ENCODE assay signal across 21 mouse cellular contexts in genomic region chr1:81132007-81132712, GRCm38 (mm10). TPM values are rescaled to one million over a fixed set of nuclear protein-coding genes. Genes with fewer than 3 reads are reported as not detected.
A peak's percentile ranks its signal among the peaks of the same experiment; 100 is the strongest.
DNase-seq lines count a peak whose midpoint lies in the region; ATAC-seq and TF ChIP-seq lines count a peak whose summit lies in the region.
"Had no signal": no experiment of that assay in that cellular context is flagged by ENCODE, and none has a peak within 500 bp of the region (broad histone marks: within the 10 kb centered on the region; RNA-seq: fewer than 3 reads in every experiment).

No protein-coding gene starts in this region.

- H3K4me3 ChIP-seq in forebrain, embryonic 13.5 days = no peak overlapping the region
- no peak overlapping the region for H3K4me3 ChIP-seq in forebrain, embryonic 12.5 days (replicated peaks)
- H3K4me3 ChIP-seq in midbrain, postnatal 0 days (ENCODE audit: low read depth, low read length) = no peak overlapping the region
- H3K4me3 ChIP-seq in midbrain, embryonic 13.5 days (replicated peaks) = no peak overlapping the region
- H3K4me3 ChIP-seq: embryonic facial prominence, embryonic 13.5 days; heart, adult 2 months; heart, embryonic 15.5 days; intestine, embryonic 15.5 days had no signal

- H3K4me2 ChIP-seq in forebrain, embryonic 13.5 days = no peak overlapping the region
- no peak overlapping the region for H3K4me2 ChIP-seq in forebrain, embryonic 12.5 days
- no peak overlapping the region for H3K4me2 ChIP-seq in midbrain, postnatal 0 days (ENCODE audit: low read depth, low read length, poor library complexity, severe bottlenecking)
- H3K4me2 ChIP-seq in midbrain, embryonic 13.5 days (replicated peaks) = no peak overlapping the region
- H3K4me2 ChIP-seq: embryonic facial prominence, embryonic 13.5 days; heart, embryonic 15.5 days; intestine, embryonic 15.5 days; liver, embryonic 11.5 days had no signal

- H3K4me1 ChIP-seq in forebrain, embryonic 13.5 days = peaks cover 3% of the 10 kb centered on the region; the same call in 1 of the 2 replicates
- H3K4me1 ChIP-seq in forebrain, embryonic 12.5 days = no peaks in the 10 kb centered on the region
- H3K4me1 ChIP-seq in midbrain, postnatal 0 days (ENCODE audit: insufficient read depth, low read length) = no peaks in the 10 kb centered on the region
- no peaks in the 10 kb centered on the region for H3K4me1 ChIP-seq in midbrain, embryonic 13.5 days (replicated peaks)
- H3K4me1 ChIP-seq: embryonic facial prominence, embryonic 13.5 days; heart, embryonic 15.5 days; intestine, embryonic 15.5 days had no signal

- ATAC-seq in forebrain, embryonic 13.5 days = peak; percentile 51; the same call in 1 of the 2 replicates
- no peak for ATAC-seq in forebrain, embryonic 12.5 days (ENCODE audit: low FRiP score)
- no peak for ATAC-seq in midbrain, postnatal 0 days (ENCODE audit: low FRiP score)
- ATAC-seq in midbrain, embryonic 13.5 days = no peak
- ATAC-seq: intestine, embryonic 15.5 days had no signal

- DNase-seq in midbrain, postnatal 0 days (ENCODE audit: low spot score) = peak; percentile 35
- DNase-seq in cerebellum, postnatal 14 days = peak; percentile 22 to 47
- DNase-seq in kidney, postnatal 4 days = no peak
- no peak for DNase-seq in left cerebral cortex, postnatal 4 days
- DNase-seq: gastrocnemius, postnatal 25 days; heart, adult 2 months; heart, postnatal 4 days; kidney, adult 9 months; kidney, postnatal 36 days; layer of hippocampus, adult 9-11 months; lung, adult 2 months; lung, postnatal 4 days; right cerebral cortex, postnatal 4 days had no signal

- no peaks in the 10 kb centered on the region for H3K9me3 ChIP-seq in forebrain, embryonic 13.5 days (replicated peaks)
- no peaks in the 10 kb centered on the region for H3K9me3 ChIP-seq in forebrain, embryonic 12.5 days
- no peaks in the 10 kb centered on the region for H3K9me3 ChIP-seq in midbrain, postnatal 0 days (ENCODE audit: low read length)
- no peaks in the 10 kb centered on the region for H3K9me3 ChIP-seq in midbrain, embryonic 13.5 days
- H3K9me3 ChIP-seq: embryonic facial prominence, embryonic 13.5 days; heart, embryonic 15.5 days; intestine, embryonic 15.5 days had no signal

- no peak overlapping the region for H3K27ac ChIP-seq in forebrain, embryonic 13.5 days
- H3K27ac ChIP-seq in forebrain, embryonic 12.5 days = no peak overlapping the region
- no peak overlapping the region for H3K27ac ChIP-seq in midbrain, postnatal 0 days (ENCODE audit: low read depth, low read length)
- H3K27ac ChIP-seq in midbrain, embryonic 13.5 days = no peak overlapping the region
- H3K27ac ChIP-seq: embryonic facial prominence, embryonic 13.5 days; heart, adult 2 months; heart, embryonic 15.5 days; intestine, embryonic 15.5 days had no signal

- intact Hi-C loops in left cerebral cortex, postnatal 4 days (cut with DNase I) = no loop called here

- no peaks in the 10 kb centered on the region for H3K27me3 ChIP-seq in forebrain, embryonic 13.5 days
- H3K27me3 ChIP-seq in forebrain, embryonic 12.5 days = no peaks in the 10 kb centered on the region
- H3K27me3 ChIP-seq in midbrain, postnatal 0 days (ENCODE audit: insufficient read depth, low read length) = no peaks in the 10 kb centered on the region
- H3K27me3 ChIP-seq in midbrain, embryonic 13.5 days = no peaks in the 10 kb centered on the region
- H3K27me3 ChIP-seq: embryonic facial prominence, embryonic 13.5 days; heart, embryonic 15.5 days; intestine, embryonic 15.5 days had no signal

- H3K36me3 ChIP-seq in forebrain, embryonic 13.5 days (ENCODE audit: poor library complexity, severe bottlenecking) = no peaks in the 10 kb centered on the region
- H3K36me3 ChIP-seq in forebrain, embryonic 12.5 days (replicated peaks) = no peaks in the 10 kb centered on the region
- H3K36me3 ChIP-seq in midbrain, postnatal 0 days (ENCODE audit: insufficient read depth, low read length) = no peaks in the 10 kb centered on the region
- no peaks in the 10 kb centered on the region for H3K36me3 ChIP-seq in midbrain, embryonic 13.5 days
- H3K36me3 ChIP-seq: embryonic facial prominence, embryonic 13.5 days; heart, embryonic 15.5 days; intestine, embryonic 15.5 days had no signal

- no peak overlapping the region for H3K9ac ChIP-seq in forebrain, embryonic 13.5 days
- no peak overlapping the region for H3K9ac ChIP-seq in forebrain, embryonic 12.5 days
- no peak overlapping the region for H3K9ac ChIP-seq in midbrain, postnatal 0 days (replicated peaks; ENCODE audit: low read length, poor library complexity, severe bottlenecking)
- H3K9ac ChIP-seq in midbrain, embryonic 13.5 days (replicated peaks) = no peak overlapping the region
- H3K9ac ChIP-seq: embryonic facial prominence, embryonic 13.5 days; heart, embryonic 15.5 days; intestine, embryonic 15.5 days had no signal

- no peak for TF ChIP-seq CTCF in midbrain, postnatal 0 days (IDR thresholded peaks at IDR 0.05)

- WGBS in forebrain, embryonic 13.5 days = 52% methylated on average over 8 of the region's 8 CpGs
- 71% methylated on average over 8 of the region's 8 CpGs for WGBS in forebrain, embryonic 12.5 days
- WGBS in midbrain, postnatal 0 days = 68% methylated on average over 8 of the region's 8 CpGs
- WGBS in midbrain, embryonic 13.5 days = 72% methylated on average over 8 of the region's 8 CpGs

RNA-seq across cellular contexts. Expression of gene Nyap2, which starts 55.4 kb away (rescaled TPM):
- polyA plus RNA-seq in forebrain, embryonic 13.5 days (2015; fragmentation: Nextera tagmentation; extraction: Ambion mirVana) = 3.7 and 3.9 TPM in 2 replicates
- 3.0 and 3.2 TPM in 2 replicates for polyA plus RNA-seq in forebrain, embryonic 12.5 days (2016; fragmentation: Nextera tagmentation; extraction: Ambion mirVana)
- 39.5 and 40.2 TPM in 2 replicates for total RNA-seq in midbrain, postnatal 0 days (2014; rRNA removed)
- 8.3 and 10.5 TPM in 2 replicates for polyA plus RNA-seq in midbrain, postnatal 0 days (2015; fragmentation: Nextera tagmentation; extraction: Ambion mirVana)
- polyA plus RNA-seq in midbrain, embryonic 13.5 days (2015; fragmentation: Nextera tagmentation; extraction: Ambion mirVana) = 6.8 and 7.1 TPM in 2 replicates
- total RNA-seq in left cerebral cortex, postnatal 4 days (2021) = 10 to 100 TPM; 38.6 to 39.4 TPM
- total RNA-seq: gastrocnemius, postnatal 25 days; heart, adult 2 months; heart, postnatal 4 days had no signal
- polyA plus RNA-seq: heart, adult 2 months; limb, embryonic 11.5 days; liver, embryonic 11.5 days; lung, adult 2 months had no signal

Comparison
In these comparisons a context has a peak if more than half of its experiments do, and no peak if none do; other contexts are left out.
1. DNase-seq: peak in midbrain, postnatal 0 days (single experiment) and cerebellum, postnatal 14 days (2 of 2); none in kidney, postnatal 4 days (0 of 2) and left cerebral cortex, postnatal 4 days (single experiment).